12 mouse cellular contexts compared by ENCODE assay signal in the genomic region with DNA sequence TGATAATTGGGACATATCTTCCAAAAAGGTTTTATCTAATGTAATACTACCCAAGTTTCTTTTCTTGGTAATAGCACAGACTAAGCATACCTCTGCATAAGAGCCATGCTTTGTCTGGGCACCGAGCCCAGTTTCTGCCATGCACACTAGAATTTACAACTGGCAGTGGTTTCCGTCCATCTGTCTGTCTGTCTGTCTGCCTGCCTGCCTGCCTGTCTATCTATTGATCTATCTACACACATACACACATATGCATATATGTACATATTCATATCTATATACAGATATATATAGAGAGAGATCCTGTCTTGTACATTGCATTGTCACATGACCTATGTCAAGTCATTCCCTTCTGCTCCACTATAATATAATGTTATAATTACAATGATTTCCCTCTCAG. TPM values are rescaled to one million over a fixed set of nuclear protein-coding genes. Genes with fewer than 3 reads are reported as not detected.
DNase-seq lines count a peak whose midpoint lies in the region; ATAC-seq and TF ChIP-seq lines count a peak whose summit lies in the region.
"Had no signal": no experiment of that assay in that cellular context is flagged by ENCODE, and none has a peak within 500 bp of the region (broad histone marks: within the 10 kb centered on the region; RNA-seq: fewer than 3 reads in every experiment).

No protein-coding gene starts in this region.

- peak; percentile 79 for ATAC-seq in forebrain, embryonic 15.5 days (replicated peaks)
- no peak for ATAC-seq in forebrain, embryonic 11.5 days (replicated peaks; ENCODE audit: low FRiP score)
- peak; percentile 82 for ATAC-seq in forebrain, embryonic 16.5 days
- peak; percentile 53 to 71 for ATAC-seq in hematopoietic stem cell, adult 5-6 weeks (replicated peaks in 1 of 2; ENCODE audit: insufficient read depth in 1 of 2, low FRiP score in 2 of 2, low TSS enrichment in 1 of 2, low read depth in 1 of 2, poor library complexity in 2 of 2, severe bottlenecking in 2 of 2)

- no peak overlapping the region for H3K4me3 ChIP-seq in forebrain, embryonic 15.5 days
- no peak overlapping the region for H3K4me3 ChIP-seq in forebrain, embryonic 11.5 days (ENCODE audit: low read depth, low read length)
- H3K4me3 ChIP-seq in left cerebral cortex, adult 2 months: no peak overlapping the region
- H3K4me3 ChIP-seq in forebrain, embryonic 16.5 days (replicated peaks; ENCODE audit: low read length): no peak overlapping the region
- H3K4me3 ChIP-seq: midbrain, embryonic 12.5 days had no signal

- 53% methylated on average over 2 of the region's 2 CpGs for WGBS in forebrain, embryonic 15.5 days
- 87% methylated on average over 2 of the region's 2 CpGs for WGBS in forebrain, embryonic 11.5 days
- 39% methylated on average over 2 of the region's 2 CpGs for WGBS in forebrain, embryonic 16.5 days

- H3K27me3 ChIP-seq in forebrain, embryonic 15.5 days: no peaks in the 10 kb centered on the region
- no peaks in the 10 kb centered on the region for H3K27me3 ChIP-seq in forebrain, embryonic 11.5 days (ENCODE audit: control insufficient read depth, insufficient read depth, low read length)
- no peaks in the 10 kb centered on the region for H3K27me3 ChIP-seq in forebrain, embryonic 16.5 days (replicated peaks; ENCODE audit: control insufficient read depth, insufficient read depth, low read length)
- H3K27me3 ChIP-seq: midbrain, embryonic 12.5 days had no signal

- H3K4me2 ChIP-seq in forebrain, embryonic 15.5 days (replicated peaks): no peak overlapping the region
- H3K4me2 ChIP-seq in forebrain, embryonic 11.5 days (ENCODE audit: low read depth, low read length, severe bottlenecking): no peak overlapping the region
- H3K4me2 ChIP-seq in forebrain, embryonic 16.5 days (ENCODE audit: low read length): no peak overlapping the region
- H3K4me2 ChIP-seq: liver, embryonic 11.5 days; midbrain, embryonic 12.5 days had no signal

- intact Hi-C loops in left cerebral cortex, postnatal 4 days (cut with DNase I): no loop called here
- intact Hi-C loops in left cerebral cortex, adult 2 months (cut with DNase I): no loop called here

- peaks cover 25% of the 10 kb centered on the region for H3K4me1 ChIP-seq in forebrain, embryonic 15.5 days
- no peaks in the 10 kb centered on the region for H3K4me1 ChIP-seq in forebrain, embryonic 11.5 days (replicated peaks; ENCODE audit: control insufficient read depth, insufficient read depth, low read length)
- peaks cover 18% of the 10 kb centered on the region for H3K4me1 ChIP-seq in forebrain, embryonic 16.5 days (replicated peaks; ENCODE audit: control insufficient read depth, insufficient read depth, low read length)
- H3K4me1 ChIP-seq: midbrain, embryonic 12.5 days had no signal

- H3K36me3 ChIP-seq in forebrain, embryonic 15.5 days: no peaks in the 10 kb centered on the region
- no peaks in the 10 kb centered on the region for H3K36me3 ChIP-seq in forebrain, embryonic 11.5 days (ENCODE audit: control insufficient read depth, insufficient read depth, low read length)
- H3K36me3 ChIP-seq in forebrain, embryonic 16.5 days (ENCODE audit: control insufficient read depth, insufficient read depth): no peaks in the 10 kb centered on the region
- H3K36me3 ChIP-seq: midbrain, embryonic 12.5 days had no signal

- H3K9me3 ChIP-seq in forebrain, embryonic 15.5 days: no peaks in the 10 kb centered on the region
- no peaks in the 10 kb centered on the region for H3K9me3 ChIP-seq in forebrain, embryonic 11.5 days (ENCODE audit: control insufficient read depth, low read length)
- no peaks in the 10 kb centered on the region for H3K9me3 ChIP-seq in forebrain, embryonic 16.5 days (ENCODE audit: control insufficient read depth, low read length)
- H3K9me3 ChIP-seq: midbrain, embryonic 12.5 days had no signal

- no peak for DNase-seq in forebrain, embryonic 11.5 days (ENCODE audit: low spot score)
- DNase-seq in left cerebral cortex, postnatal 4 days: peak; percentile 35
- DNase-seq in left cerebral cortex, adult 2 months (ENCODE audit: extremely low spot score in 1 of 2, low spot score in 2 of 2): no peak
- DNase-seq in thymus, postnatal 10 days (ENCODE audit: low spot score in 2 of 2): no peak
- no peak for DNase-seq in thymus, postnatal 36 days
- DNase-seq: kidney, postnatal 14 days; lung, postnatal 10 days had no signal

- no peak for TF ChIP-seq CTCF in left cerebral cortex, adult 2 months (IDR thresholded peaks at IDR 0.05)

- no peak overlapping the region for H3K27ac ChIP-seq in forebrain, embryonic 15.5 days (replicated peaks)
- no peak overlapping the region for H3K27ac ChIP-seq in forebrain, embryonic 11.5 days (ENCODE audit: low read depth, low read length)
- no peak overlapping the region for H3K27ac ChIP-seq in left cerebral cortex, adult 2 months
- H3K27ac ChIP-seq in forebrain, embryonic 16.5 days (ENCODE audit: low read length): no peak overlapping the region
- H3K27ac ChIP-seq: midbrain, embryonic 12.5 days had no signal

- no peak overlapping the region for H3K9ac ChIP-seq in forebrain, embryonic 15.5 days (replicated peaks)
- no peak overlapping the region for H3K9ac ChIP-seq in forebrain, embryonic 11.5 days (ENCODE audit: low read length)
- H3K9ac ChIP-seq in forebrain, embryonic 16.5 days (replicated peaks; ENCODE audit: low read depth, low read length): no peak overlapping the region
- H3K9ac ChIP-seq: midbrain, embryonic 12.5 days had no signal

RNA-seq across cellular contexts. Expression of a gene that starts 24.3 kb away (rescaled TPM):
- polyA plus RNA-seq in forebrain, embryonic 15.5 days (2015; fragmentation: Nextera tagmentation; extraction: Ambion mirVana): 3.7 and 4.0 TPM in 2 replicates
- polyA plus RNA-seq in forebrain, embryonic 11.5 days (2014; fragmentation: Nextera tagmentation; extraction: Ambion mirVana): 28.5 and 29.0 TPM in 2 replicates
- total RNA-seq in left cerebral cortex, postnatal 4 days (2021): 1 to 10 TPM; 7.0 to 7.6 TPM
- total RNA-seq in left cerebral cortex, adult 2 months (2021): 1 to 10 TPM; 4.4 to 6.1 TPM
- 3.4 and 6.3 TPM in 2 replicates for polyA plus RNA-seq in forebrain, embryonic 16.5 days (2015; fragmentation: Nextera tagmentation; extraction: Ambion mirVana)
- total RNA-seq in hematopoietic stem cell, adult 5-6 weeks (2017): not detected in 2 replicates
